Mouse (Mus musculus): ENCODE measurements around the gene 9030612E09Rik. TPM values are rescaled to one million over a fixed set of nuclear protein-coding genes. Genes with fewer than 3 reads are reported as not detected.

9030612E09Rik gene
- total RNA-seq (2023) = not detected

GRCm38 (mm10) chr10:43174326-43175155 lies at the start of gene 9030612E09Rik, which contains the start of gene Sobp:
9030612E09Rik (plus strand) TSS chr10:43174704.
Sobp (minus strand) TSS chr10:43174530.

GRCm38 (mm10) chr10:43220910-43221625 lies 46.6 kb downstream of the 9030612E09Rik start, which contains the start of gene Pdss2:
Pdss2 (plus strand) TSS chr10:43221486.

Other genes with a start within 250 kb of the 9030612E09Rik start
- not detected for gene Sobp, start 174 bp upstream of the 9030612E09Rik start, total RNA-seq (2023)
- gene Pdss2, start 46.8 kb downstream of the 9030612E09Rik start, total RNA-seq (2023) = 1 to 10 TPM; 7.0 to 7.4 TPM